Mouse (Mus musculus) erythroid progenitor cell, adult 5-6 weeks (primary cell): Measurements from ENCODE around the gene Lrrfip1. TPM values are rescaled to one million over a fixed set of nuclear protein-coding genes. Genes with fewer than 3 reads are reported as not detected.

ENCODE experiments used
- ATAC-seq: replicated peaks from 2 replicates; pipeline ENCODE4 v1.8.0; 2016; ENCODE audit warnings: moderate number of reproducible peaks, mild to moderate bottlenecking, moderate TSS enrichment, inconsistent platforms; ENCODE audit not compliant: poor library complexity, low FRiP score, severe bottlenecking
- total RNA-seq, 2 experiments: library from RNA; stranded (forward) in 1 of 2; stranded (reverse) in 1 of 2; fragments of 150-400 nt in 1 of 2; fragments of 186-747, 209-891 nt in 1 of 2; gene quantifications; 2 replicates each; pipeline versions ENCODE4 v1.2.3 to v1.2.4; 2015 to 2017; ENCODE audit warnings: low replicate concordance in 2 of 2

Lrrfip1 gene
- total RNA-seq, 2 experiments from 2014 or later = 21.0 to 22.1 TPM

- no peak for ATAC-seq
Observed at GRCm38 (mm10) chr1:91076946-91077345, 78.4 kb downstream of the Lrrfip1 start.

GRCm38 (mm10) chr1:91077456-91077855 is 78.9 kb downstream of the Lrrfip1 start:
- ATAC-seq = no peak

- no peak for ATAC-seq
Observed at GRCm38 (mm10) chr1:91077980-91078379, 79.4 kb downstream of the Lrrfip1 start.

- no peak for ATAC-seq
Observed at GRCm38 (mm10) chr1:91079740-91080422, 81.3 kb downstream of the Lrrfip1 start.

- no peak for ATAC-seq
Observed at GRCm38 (mm10) chr1:91080423-91080749, 81.8 kb downstream of the Lrrfip1 start.

- no peak for ATAC-seq
Observed at GRCm38 (mm10) chr1:91084374-91084773, 85.8 kb downstream of the Lrrfip1 start.

GRCm38 (mm10) chr1:91085009-91085408 is 86.5 kb downstream of the Lrrfip1 start:
- no peak for ATAC-seq

GRCm38 (mm10) chr1:91085686-91086085 is 87.1 kb downstream of the Lrrfip1 start:
- no peak for ATAC-seq

GRCm38 (mm10) chr1:91086325-91086724 is 87.8 kb downstream of the Lrrfip1 start:
- ATAC-seq = no peak

GRCm38 (mm10) chr1:91086748-91087147 is 88.2 kb downstream of the Lrrfip1 start:
- no peak for ATAC-seq

- no peak for ATAC-seq
Observed at GRCm38 (mm10) chr1:91088027-91088426, 89.5 kb downstream of the Lrrfip1 start.

GRCm38 (mm10) chr1:91088941-91089340 is 90.4 kb downstream of the Lrrfip1 start:
- ATAC-seq = no peak

GRCm38 (mm10) chr1:91090456-91090855 is 91.9 kb downstream of the Lrrfip1 start:
- no peak for ATAC-seq

GRCm38 (mm10) chr1:91092451-91092850 is 93.9 kb downstream of the Lrrfip1 start:
- ATAC-seq = no peak

- ATAC-seq = no peak
Observed at GRCm38 (mm10) chr1:91093296-91093695, 94.8 kb downstream of the Lrrfip1 start.

- no peak for ATAC-seq
Observed at GRCm38 (mm10) chr1:91094001-91094400, 95.5 kb downstream of the Lrrfip1 start.

GRCm38 (mm10) chr1:91095258-91095657 is 96.7 kb downstream of the Lrrfip1 start:
- ATAC-seq = no peak

- ATAC-seq = no peak
Observed at GRCm38 (mm10) chr1:91095853-91096252, 97.3 kb downstream of the Lrrfip1 start.

- no peak for ATAC-seq
Observed at GRCm38 (mm10) chr1:91096490-91096889, 98.0 kb downstream of the Lrrfip1 start.

- ATAC-seq = no peak
Observed at GRCm38 (mm10) chr1:91097283-91097834, 98.8 kb downstream of the Lrrfip1 start.

GRCm38 (mm10) chr1:91098887-91099286 is 100.3 kb downstream of the Lrrfip1 start:
- no peak for ATAC-seq
